Mouse (Mus musculus): ENCODE measurements around the gene Tbcd.

The Tbcd gene

DNA sequence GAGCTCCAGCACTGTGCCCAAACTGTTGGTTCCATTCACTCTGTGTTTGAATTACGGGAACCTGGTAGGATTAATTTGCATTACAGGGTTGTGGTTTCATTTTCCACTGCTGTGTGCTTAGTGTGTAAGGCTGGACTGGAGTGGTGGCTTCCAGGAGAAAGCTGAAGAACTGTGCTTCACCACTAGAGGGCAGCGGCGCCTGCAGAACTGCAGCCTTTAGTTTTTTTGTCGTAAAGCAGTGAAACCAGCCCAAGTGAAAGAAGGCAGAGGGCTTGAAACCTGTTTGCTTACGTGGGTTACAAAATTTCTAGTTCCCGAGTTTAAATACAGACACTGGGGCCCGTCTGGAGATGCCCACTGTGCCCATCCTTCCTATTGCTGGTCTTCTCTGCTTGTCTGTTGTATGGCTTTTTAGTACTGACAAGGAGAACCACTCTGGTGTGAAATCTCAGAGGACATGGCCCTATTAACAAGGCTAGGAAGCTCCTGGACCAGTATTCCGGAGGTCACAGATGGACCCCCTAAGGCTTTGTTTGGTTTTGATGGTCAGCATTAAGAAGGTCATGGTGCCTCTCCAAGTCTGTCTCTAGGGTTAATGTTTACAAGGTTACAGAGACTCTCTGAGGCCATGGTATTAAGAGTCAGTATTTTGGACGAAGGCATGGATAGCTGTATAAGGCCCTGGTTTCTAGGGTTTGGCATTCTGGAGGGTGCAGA, 24.1 kb downstream of the Tbcd start:
- DNase-seq (ENCODE audit: low spot score), result peak; percentile 37

DNA sequence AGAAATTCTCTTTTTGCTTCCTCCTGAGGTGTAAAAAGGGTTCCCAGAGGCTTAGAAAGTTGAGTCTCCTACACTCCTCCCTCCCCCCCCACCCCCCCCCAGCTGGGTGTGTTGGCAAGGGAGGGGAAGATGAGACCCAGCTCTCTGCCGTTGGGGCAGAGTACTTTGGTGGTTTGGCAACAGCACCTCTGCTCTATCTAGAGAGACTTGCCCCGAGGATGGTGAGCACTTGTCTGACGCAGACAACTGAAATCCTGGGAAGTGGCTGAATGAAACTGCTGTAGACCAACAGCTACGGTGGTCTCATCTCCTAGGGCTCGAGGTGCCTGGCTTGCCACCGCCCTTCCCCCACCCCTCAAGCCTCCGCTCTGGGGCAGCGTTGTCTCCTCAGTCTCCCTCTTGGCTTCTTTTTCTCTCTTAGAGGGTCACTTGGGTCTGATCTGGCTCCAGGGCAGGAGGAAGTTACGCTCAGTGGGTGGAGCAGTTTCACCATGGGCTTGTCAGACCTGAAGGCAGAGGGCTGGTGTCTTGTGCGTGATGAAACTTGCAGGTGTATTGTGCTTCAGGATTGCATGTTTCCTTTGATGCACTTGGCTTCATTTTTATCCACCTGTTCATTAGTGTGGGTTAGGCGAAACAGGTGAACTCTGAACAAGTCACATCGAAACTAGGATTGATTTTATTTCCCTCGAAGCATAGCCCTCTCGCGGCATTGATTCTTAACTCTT, 27.9 kb downstream of the Tbcd start:
- DNase-seq (ENCODE audit: low spot score), result no peak

DNA sequence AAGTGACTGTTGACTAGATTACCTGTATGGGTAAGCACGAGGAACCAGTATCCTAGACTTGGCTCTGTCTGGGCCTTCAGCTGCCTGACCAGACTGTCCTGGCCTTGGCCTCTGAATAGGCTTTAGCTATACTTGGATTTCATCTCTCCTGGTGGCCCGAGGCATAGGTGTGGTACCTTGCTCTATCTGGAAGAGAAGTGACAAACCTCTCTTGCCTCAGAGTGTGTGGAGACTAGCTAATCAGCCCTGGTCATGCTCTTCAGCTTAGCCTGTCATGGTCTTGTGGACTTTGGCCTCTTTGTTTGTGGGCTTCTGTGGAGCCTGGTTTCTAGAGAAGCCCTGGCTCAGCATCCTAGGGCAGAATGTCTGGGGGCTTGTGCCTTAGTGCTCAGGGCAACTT, 29.4 kb downstream of the Tbcd start:
- DNase-seq (ENCODE audit: low spot score), result no peak

DNA sequence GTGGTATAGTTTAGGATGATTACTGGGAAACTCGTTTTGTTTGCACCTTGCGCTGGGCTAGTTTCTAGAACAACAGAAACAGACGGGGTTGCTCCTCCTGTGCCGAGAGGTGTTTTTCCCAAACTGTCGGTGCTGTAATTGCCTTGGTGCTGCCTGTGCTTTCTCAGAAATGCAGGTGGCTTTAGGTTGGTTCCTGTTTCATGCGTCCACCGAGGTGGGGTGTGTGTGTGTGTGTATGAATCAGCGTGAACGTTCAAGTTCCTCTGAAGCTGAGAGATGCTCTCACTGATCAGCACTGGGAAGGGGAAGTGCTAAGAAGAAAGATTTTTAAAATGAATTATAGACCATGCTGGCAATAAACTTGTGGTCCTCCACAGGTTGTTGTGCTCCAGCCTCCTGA, 34.1 kb downstream of the Tbcd start:
- no peak for DNase-seq (ENCODE audit: low spot score)

DNA sequence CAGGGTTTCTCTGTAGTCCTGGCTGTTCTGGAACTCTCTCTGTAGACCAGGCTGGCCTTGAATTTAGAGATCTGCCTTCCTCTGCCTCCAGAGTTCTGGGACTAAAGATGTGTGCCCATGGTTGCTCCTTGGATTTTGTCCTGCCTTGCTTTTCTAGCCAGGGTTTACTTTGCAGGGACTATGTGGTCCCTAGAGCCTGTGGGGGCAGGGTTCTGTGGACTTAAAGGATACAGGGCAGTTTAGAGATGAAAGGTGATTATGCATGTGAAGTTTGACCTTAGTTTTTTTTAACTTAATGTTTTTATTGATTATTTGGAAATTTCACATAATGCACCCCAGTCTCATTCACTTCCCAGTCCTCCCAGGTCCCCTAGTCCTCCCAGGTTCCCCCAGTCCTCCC, 38.9 kb downstream of the Tbcd start:
- DNase-seq (ENCODE audit: low spot score), result no peak

DNA sequence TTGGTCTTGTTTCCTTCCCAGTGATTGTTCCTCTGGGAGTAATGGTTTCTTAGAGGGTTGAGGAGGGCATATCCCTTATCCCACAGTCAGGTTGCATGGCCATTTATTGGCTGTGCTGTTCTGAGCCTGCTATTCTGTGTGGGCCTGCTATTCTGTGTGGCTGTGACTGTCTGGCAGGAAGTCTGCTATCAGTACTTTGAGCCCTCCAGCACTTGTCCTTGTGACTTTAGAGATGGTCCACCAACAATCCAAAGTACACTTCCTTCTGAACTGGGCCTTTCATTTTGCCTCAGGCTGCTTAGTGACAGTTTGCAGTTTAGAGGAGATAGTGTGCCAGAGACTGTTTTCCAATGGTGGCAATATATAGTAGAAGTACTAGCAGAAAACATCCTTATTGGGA, 48.8 kb downstream of the Tbcd start:
- no peak for DNase-seq (ENCODE audit: low spot score)

DNA sequence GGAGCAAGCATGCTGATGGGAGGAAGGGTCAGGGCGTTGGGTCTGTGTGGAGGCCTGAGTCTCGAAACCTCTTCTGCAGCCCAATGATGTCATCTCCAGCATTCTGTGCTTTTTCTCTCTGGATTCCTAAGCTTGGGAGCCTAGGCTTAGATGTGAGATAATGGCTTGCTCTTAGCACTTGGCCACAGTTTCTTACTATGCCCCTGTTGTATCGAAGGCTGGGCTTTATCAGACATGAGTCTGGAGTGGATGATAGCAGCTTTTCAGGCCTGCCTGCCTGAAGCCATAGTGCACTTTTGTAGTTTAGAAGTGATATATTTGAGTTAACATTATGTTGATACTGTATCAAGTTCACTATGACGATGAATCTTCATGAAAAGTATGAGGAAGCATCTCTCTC, 49.8 kb downstream of the Tbcd start:
- DNase-seq (ENCODE audit: low spot score), result no peak

DNA sequence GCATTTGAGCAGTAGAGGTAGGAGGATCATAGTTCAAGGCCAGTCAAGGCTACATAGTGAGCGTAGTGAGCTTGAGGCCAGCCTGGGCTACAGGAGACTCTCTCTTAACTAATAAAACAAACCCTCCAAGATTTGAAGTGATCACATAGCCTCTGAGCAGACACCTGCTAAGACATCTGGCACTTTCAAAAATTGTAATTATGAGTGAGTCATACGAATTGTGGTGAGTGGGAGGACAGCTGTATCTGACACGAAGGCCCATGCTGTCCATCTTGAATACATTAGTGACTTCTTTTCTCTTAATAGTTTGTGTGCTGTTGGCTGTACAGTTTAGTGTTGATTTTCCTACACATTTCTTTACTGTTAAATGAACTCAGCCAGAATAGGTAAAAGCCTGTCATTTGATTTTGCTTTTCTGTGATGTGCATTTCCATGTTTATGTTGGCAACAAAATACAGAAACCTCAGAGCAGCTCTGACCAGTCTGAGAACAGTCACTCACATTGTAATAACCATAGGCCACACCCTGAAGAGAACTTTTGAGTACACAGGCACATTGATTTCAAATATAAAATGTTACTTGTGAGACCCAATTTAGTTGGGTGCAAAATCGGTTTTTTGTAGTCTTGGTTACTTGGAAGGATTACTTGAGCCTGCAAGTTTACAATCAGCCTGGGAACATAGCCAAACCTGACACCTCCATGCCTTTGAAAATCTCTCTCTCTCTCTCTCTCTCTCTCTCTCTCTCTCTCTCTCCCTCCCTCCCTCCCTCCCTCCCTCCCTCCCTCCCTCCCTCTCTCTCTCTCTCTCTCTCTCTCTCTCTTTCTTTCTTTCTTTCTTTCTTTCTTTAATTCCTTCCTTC, 50.5 kb downstream of the Tbcd start:
- DNase-seq (ENCODE audit: low spot score), result no peak

DNA sequence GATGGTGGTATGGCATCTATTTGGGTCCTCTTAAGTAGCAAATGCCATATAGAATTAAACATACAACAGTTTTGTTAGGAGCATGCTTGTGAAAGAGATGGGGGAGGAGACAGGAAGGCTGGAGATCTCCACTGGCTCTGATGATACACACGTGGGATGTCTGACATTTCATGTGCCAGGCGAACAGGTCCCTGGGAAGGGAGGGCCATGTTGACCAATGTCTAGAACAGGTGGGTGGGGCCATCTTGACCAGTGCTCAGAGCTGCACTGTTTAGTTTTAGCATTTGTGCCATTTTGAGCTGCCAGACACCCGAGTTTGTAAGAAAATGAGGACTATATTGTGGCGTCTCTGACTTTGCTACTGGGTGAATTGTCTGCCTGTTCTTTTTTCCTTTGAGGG, 56.7 kb downstream of the Tbcd start:
- DNase-seq (ENCODE audit: low spot score), result no peak

DNA sequence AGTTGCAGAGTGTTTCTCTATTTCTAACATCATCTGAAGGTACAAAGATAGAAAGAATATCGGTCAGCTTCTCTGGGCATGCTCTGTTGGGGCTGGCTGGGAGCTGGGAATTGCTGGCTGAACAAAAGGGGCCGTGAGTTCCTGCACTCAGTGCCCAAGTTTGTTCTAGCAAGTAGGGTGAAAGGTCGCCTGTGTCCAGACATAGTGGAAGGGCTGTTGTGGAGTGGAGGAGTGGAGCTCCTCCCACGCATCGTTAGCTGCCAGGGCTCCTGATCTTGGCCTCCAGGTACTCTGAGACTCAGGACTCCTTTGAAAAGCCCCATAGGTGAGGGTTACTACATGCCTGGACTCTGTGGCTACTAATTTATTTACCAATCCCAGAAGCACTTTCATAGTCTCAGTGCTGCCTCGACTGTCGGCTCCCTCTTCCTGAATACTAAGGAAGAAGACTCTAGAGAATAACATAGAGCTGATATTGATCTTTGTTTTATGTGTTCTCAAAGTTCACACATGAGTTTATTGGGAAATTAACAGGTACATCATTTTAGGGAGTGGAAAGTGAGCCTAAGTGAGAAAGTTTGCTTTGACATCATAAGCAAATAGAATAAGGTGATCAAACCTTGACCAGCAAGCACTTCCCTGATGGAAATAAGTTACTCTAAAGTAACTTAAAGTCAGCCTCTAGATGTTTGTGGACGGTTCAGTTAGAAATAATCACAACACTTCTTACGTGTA, 58.9 kb downstream of the Tbcd start:
- DNase-seq (ENCODE audit: low spot score), result no peak

DNA sequence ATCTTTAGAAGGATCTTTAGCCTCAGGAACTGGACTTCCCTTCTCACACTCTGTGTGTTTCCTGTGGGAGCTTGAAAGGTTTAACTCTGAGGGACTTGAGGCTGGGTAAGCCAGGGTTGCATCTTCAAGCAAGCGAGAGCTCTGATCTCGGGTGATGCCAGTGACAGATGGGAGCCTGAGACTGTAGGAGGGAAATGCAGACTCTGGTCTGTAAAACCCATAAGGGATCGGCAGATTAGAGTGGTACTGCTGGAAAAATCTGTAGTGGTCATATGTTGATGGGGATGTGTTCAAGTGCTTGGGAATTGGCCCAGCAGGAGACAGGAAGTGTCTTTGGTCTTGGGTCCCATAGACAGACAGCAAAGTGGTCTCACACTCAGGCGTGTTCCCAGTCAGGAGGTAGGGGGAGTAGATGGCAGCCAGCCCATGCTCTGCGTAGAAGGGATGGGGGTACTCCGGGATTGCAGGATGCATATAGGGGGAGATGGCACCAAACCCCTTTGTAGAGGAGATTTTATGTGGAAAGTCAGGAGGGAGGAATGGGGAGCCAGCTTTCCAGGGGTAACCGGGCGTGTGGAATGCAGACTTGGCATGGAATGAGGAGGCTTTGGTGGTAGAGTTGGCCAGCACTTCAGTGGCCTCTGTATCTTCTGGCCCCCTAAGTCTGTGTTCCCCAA, 61.3 kb downstream of the Tbcd start:
- DNase-seq (ENCODE audit: low spot score), result no peak

DNA sequence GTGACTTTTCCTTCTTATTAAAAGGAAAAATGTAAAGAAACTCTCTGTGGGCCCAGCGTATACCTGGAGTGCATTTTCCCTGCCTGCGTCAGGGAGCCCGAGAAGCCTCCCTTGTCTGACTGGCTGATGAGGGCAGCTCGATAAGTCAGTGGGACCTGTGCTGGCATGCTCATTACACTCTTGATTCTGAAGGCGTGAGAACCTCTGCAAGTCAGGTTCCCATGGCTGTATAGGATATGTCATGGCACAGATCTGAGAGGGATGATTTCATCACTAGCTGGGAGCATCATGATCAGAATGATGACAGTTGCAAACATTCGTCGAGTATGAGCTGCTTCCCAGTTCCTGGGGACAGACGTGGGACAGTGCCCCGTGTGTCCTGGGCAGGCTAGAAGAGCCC, 64.2 kb downstream of the Tbcd start:
- DNase-seq (ENCODE audit: low spot score), result no peak

DNA sequence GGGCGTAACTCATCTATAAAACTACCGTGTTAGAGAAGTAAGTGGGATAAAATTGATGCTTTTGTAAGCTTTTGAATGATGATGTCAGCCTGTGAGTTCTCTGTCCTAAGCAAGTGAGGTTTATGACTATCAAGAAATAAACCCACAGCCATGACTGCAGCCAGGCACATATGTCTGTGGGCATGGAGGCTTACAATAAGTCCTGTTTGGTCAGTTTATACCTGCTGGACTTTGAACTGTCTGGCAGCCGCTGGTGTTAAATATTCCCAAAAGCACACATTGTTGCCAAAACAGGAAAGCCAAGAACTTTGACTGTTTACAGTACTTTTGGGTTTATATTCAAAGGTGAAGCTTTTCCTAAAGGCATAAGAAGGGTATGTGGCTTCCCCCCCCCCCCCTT, 65.2 kb downstream of the Tbcd start:
- no peak for DNase-seq (ENCODE audit: low spot score)

DNA sequence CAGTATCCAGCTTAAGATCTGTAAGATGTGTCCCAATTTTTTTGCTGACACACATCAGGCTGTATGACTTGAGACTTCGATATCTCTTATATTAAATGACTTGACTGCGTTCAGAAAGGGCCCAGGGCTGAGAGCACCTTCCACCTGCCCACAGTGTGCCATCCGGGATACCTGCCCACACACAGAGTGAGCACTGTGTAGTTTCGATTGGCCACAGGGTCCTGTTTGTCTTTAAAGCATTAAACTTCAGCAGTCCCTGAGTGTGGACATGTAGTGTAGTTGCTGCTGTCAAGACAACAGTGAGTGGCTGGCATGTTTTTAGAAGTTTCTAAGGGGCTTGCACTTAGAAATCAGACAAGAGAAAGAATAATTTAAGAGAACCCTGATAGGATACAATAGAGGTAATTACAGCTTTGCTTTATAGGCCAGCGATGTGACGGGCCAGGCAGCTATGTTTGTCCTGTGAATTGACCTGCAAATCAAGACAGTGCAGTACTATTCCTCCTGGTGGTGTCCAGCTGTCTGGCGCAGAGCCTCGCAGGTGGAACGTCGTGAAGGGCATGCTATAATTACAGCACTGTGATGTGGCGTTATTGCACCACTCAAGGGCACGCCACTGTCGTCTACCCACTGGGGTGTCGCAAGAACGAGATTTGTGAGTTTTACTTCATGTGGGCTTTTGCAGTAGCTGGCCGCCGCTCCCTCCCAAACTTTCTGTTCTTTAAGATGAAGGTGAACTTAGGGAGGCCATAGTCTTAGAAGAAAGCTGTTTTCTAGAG, 66.1 kb downstream of the Tbcd start:
- no peak for DNase-seq (ENCODE audit: low spot score)

DNA sequence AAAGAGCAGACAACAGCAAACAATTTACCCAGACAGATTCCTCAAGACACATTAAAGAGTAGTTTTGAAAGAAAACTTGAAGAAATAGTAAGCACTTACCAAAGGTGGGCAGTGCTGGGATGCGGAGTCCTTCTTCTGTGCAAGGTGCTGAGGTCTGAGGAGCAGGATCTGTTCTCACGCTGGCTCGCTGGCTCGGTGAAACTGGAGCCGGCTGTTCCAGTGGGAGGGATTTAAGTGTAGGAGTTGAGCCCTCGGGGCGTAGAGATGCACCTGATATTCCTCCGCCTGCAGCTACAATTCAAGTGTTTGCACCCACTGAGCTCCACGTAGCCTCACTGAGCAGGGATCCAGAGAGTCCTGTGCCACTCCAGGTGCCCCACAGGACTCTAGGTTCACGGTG, 67.4 kb downstream of the Tbcd start, which contains the start of gene Zfp750:
TSS of gene Zfp750 (minus strand) at position 203 of the 400 bp plus-strand sequence.
- peak; percentile 36 for DNase-seq (ENCODE audit: low spot score)

DNA sequence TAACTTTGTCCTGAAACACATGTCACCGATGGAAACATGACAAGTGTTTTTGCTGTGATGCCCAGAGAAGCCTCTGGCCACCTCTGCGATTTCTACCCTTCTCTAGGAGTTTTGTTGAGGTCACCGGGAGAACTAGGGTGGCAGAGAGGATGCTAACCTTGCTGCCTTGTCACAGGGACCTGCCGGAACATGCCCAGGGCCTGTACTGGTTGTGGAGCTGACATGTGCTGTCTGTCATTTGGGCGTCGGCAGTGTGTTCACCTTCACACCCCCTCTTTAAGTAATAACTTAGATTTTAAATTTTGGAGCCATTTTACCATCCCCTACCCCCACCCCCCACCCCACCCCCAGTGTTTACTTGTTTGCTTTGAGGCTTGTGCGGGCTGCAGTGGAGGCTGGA, 68.0 kb downstream of the Tbcd start:
- no peak for DNase-seq (ENCODE audit: low spot score)

DNA sequence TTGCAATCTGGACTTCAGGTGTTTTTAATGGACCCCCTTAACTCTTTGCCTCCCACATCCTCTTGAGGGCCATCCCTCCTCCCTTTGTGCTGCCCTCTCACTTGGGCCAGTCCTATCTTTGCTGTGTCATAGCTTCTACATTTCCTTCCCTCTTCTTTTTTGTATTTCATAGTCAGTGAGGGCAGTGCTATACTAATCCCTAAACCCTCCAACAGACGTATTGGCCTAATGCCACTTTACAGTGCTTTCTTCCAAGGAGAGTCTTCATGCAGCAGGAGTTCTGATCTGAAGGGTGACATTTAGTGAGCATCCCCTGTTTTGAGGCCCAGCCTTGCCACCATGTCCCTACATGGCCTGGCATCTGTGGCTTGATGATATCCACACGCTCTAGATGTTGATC, 69.0 kb downstream of the Tbcd start:
- no peak for DNase-seq (ENCODE audit: low spot score)

DNA sequence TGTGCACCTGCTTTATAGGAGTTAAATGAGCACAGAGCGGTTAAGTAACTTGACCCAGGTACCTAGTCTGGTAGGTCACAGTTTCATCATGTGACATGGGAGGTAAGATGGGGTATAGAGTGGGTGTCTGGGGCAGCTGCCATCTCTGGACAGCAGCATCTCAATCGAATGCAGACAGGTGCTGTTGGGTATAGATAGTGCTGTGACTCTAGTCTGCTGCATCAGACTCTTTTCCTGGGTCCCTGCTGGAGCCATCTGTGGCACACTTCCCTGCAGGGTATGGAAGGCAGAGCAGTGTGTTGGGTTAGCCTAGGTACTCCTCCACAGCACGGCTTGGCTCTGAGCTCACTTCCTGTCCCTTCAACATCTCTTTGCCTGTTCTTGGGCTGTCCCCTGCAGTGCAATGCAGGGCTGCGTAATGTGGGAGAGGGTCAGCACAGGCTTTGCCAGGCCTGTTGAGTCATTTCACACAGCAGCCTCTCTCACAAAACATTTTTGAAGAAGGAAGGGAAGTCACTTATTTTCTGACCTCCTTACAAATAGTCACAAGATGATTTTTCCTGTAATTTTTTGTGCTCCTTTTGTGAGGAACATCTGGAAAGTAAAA, 70.5 kb downstream of the Tbcd start:
- no peak for DNase-seq (ENCODE audit: low spot score)

DNA sequence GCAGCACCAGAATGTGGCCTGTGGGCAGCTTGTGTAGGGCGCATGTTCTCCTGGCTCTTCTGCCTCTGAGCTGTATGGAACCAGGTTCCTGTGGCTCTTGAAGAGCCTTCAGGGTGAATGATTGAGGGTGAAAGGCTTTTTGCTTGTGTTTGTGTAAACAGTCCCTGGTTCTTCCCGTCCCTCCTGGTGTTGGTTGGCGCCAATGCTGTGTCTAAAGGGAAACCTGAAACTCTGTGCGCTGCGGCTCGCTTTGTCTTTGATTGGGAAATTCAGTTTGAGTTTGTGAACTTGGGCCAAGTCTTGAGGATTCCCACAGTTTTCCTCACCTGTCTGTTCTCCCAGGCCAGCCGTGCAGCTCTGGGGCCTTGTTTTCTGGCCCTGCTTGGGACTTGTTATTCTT, 72.4 kb downstream of the Tbcd start:
- DNase-seq (ENCODE audit: low spot score), result no peak

DNA sequence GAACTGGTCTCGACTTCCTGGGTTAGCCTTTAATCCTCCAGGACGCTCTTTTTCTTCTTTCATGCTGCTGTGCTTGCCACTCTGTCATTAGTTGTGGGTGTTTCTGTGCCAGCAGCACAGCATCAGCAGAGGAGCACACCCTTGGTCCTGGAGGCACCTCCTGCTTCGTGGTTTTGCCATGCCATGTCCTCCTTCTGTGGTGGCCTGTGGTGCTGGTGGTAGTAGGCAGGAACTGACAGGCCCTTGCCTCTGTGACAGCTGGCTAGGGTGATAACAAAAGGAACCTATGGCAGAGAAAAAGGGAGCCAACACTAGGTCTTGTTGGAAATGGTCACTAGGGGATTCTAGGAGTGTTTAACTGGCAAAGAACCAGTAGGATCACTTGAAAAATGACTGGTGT, 78.0 kb downstream of the Tbcd start:
- no peak for DNase-seq (ENCODE audit: low spot score)
